Mouse (Mus musculus) kidney, embryonic 14.5 days (tissue): Measurements from ENCODE around the gene Cavin4. TPM values are rescaled to one million over a fixed set of nuclear protein-coding genes. Genes with fewer than 3 reads are reported as not detected.
"Not testable (repeated sequence)": the region's sequence is repeated elsewhere in the genome, so short reads cannot be mapped to it uniquely, and the experiment has no call there.

ENCODE experiments used
- ATAC-seq: fragments of 200-750 bp; cut with Nextera tagmentation; 2 replicates; pipeline ENCODE4 v1.8.0; 2017; ENCODE audit warnings: moderate number of reproducible peaks, mild to moderate bottlenecking, moderate TSS enrichment, moderate library complexity; ENCODE audit not compliant: low FRiP score, low TSS enrichment
- H3K27ac ChIP-seq: fragments of 300-500 bp; sonication (generic); 2 replicates; pipeline ENCODE4 v1.5.1; 2014; ENCODE audit warnings: low read depth, mild to moderate bottlenecking, low read length, moderate library complexity, mixed read lengths
- H3K27me3 ChIP-seq: fragments of 300-500 bp; sonication (generic); 2 replicates; pipeline ENCODE4 v1.6.1; 2014; ENCODE audit warnings: mild to moderate bottlenecking, low read length; ENCODE audit not compliant: control insufficient read depth, insufficient read depth
- H3K36me3 ChIP-seq: fragments of 300-500 bp; sonication (generic); 2 replicates; pipeline ENCODE4 v1.6.1; 2014; ENCODE audit warnings: low read length, mixed read lengths; ENCODE audit not compliant: control insufficient read depth, insufficient read depth
- H3K4me1 ChIP-seq: fragments of 300-500 bp; sonication (generic); 2 replicates; pipeline ENCODE4 v1.6.1; 2014; ENCODE audit warnings: low read length, mixed read lengths; ENCODE audit not compliant: control insufficient read depth, insufficient read depth
- H3K4me2 ChIP-seq: fragments of 300-500 bp; sonication (generic); replicated peaks from 2 replicates; pipeline ENCODE4 v1.6.1; 2014; ENCODE audit warnings: low read depth, mild to moderate bottlenecking, low read length
- H3K4me3 ChIP-seq: fragments of 300-500 bp; sonication (generic); 2 replicates; pipeline ENCODE4 v1.5.1; 2014; ENCODE audit warnings: mild to moderate bottlenecking, low read length
- H3K9ac ChIP-seq: fragments of 300-500 bp; sonication (generic); 2 replicates; pipeline ENCODE4 v1.6.1; 2014; ENCODE audit warnings: low read depth, mild to moderate bottlenecking, low read length, moderate library complexity
- H3K9me3 ChIP-seq: fragments of 300-500 bp; sonication (generic); 2 replicates; pipeline ENCODE4 v1.6.1; 2016; ENCODE audit warnings: low read length; ENCODE audit not compliant: control insufficient read depth
- WGBS: fragments of 180-500 bp; shearing (Covaris S2); extraction: QIAGEN DNeasy Blood & Tissue Kit; methylation state at CpG from one replicate; pipeline ENCODE4 v1.1.7; 2014; 5-methylcytosine and 5-hydroxymethylcytosine counted together
- polyA plus RNA-seq: library from polyadenylated mRNA; unstranded; fragments of >200 nt; fragmentation: Nextera tagmentation; extraction: Ambion mirVana; gene quantifications from 2 replicates; pipeline ENCODE4 v1.2.1, GENCODE M21; 2014

Gene Cavin4
- polyA plus RNA-seq, 1 experiment from 2014 or later, result 1.2 TPM

GRCm38 (mm10) chr4:48677812-48678211 is 14.5 kb downstream of the Cavin4 start:
- H3K27ac ChIP-seq, result no peak overlapping the region
- no peaks in the 10 kb centered on the region for H3K9me3 ChIP-seq
- no peak overlapping the region for H3K4me3 ChIP-seq
- peaks cover 14% of the 10 kb centered on the region for H3K36me3 ChIP-seq
- H3K4me2 ChIP-seq, result no peak overlapping the region
- no peak overlapping the region for H3K9ac ChIP-seq
- no peak for ATAC-seq
- 70% methylated on average over 2 of the region's 2 CpGs for WGBS
- H3K27me3 ChIP-seq, result no peaks in the 10 kb centered on the region
- no peaks in the 10 kb centered on the region for H3K4me1 ChIP-seq

- H3K36me3 ChIP-seq, result peaks cover 5% of the 10 kb centered on the region
- no peaks in the 10 kb centered on the region for H3K27me3 ChIP-seq
- H3K9me3 ChIP-seq, result no peaks in the 10 kb centered on the region
- no peak overlapping the region for H3K4me2 ChIP-seq
- ATAC-seq, result no peak
- WGBS, result 93% methylated on average over 9 of the region's 9 CpGs
- no peak overlapping the region for H3K27ac ChIP-seq
- no peak overlapping the region for H3K9ac ChIP-seq
- H3K4me3 ChIP-seq, result no peak overlapping the region
- no peaks in the 10 kb centered on the region for H3K4me1 ChIP-seq
Measured at GRCm38 (mm10) chr4:48678793-48679192, 15.5 kb downstream of the Cavin4 start.

GRCm38 (mm10) chr4:48679728-48680127 is 16.4 kb downstream of the Cavin4 start:
- peak; percentile 58; the same call in 1 of the 2 replicates for ATAC-seq

GRCm38 (mm10) chr4:48680214-48680613 is 16.9 kb downstream of the Cavin4 start:
- Histone ChIP-seq H3K27ac (no peak overlapping the region), H3K36me3 (no peaks in the 10 kb centered on the region; the same call in 1 of the 2 replicates), H3K4me3 (no peak overlapping the region), H3K9ac (no peak overlapping the region), H3K4me1 (no peaks in the 10 kb centered on the region), H3K9me3 (no peaks in the 10 kb centered on the region), H3K27me3 (no peaks in the 10 kb centered on the region), H3K4me2 (no peak overlapping the region)
- peak; percentile 16; the same call in 1 of the 2 replicates for ATAC-seq
- whole genome bisulfite sequencing, result 65% methylated on average over 7 of the region's 7 CpGs

More at GRCm38 (mm10) chr4:48679728-48680127, 16.4 kb downstream of the Cavin4 start:
- H3K9ac ChIP-seq, H3K36me3 ChIP-seq, H3K9me3 ChIP-seq, H3K4me3 ChIP-seq, H3K4me1 ChIP-seq, H3K27me3 ChIP-seq, H3K4me2 ChIP-seq, H3K27ac ChIP-seq: not testable (repeated sequence)
- WGBS, result 59% methylated on average over 6 of the region's 6 CpGs

GRCm38 (mm10) chr4:48680648-48681343 is 17.5 kb downstream of the Cavin4 start:
- Histone ChIP-seq H3K4me1 (no peaks in the 10 kb centered on the region), H3K4me2 (peak overlapping the region; percentile 9; the same call in 1 of the 2 replicates), H3K27me3 (no peaks in the 10 kb centered on the region), H3K27ac (no peak overlapping the region), H3K9me3 (no peaks in the 10 kb centered on the region), H3K9ac (no peak overlapping the region), H3K4me3 (no peak overlapping the region), H3K36me3 (no peaks in the 10 kb centered on the region; the same call in 1 of the 2 replicates)
- WGBS, result 35% methylated on average over 10 of the region's 11 CpGs
- ATAC-seq, result 0 out of 2 replicates have a peak, but pooled peaks have one; percentile 45

GRCm38 (mm10) chr4:48683126-48683525 is 19.8 kb downstream of the Cavin4 start:
- Histone ChIP-seq H3K27me3 (no peaks in the 10 kb centered on the region), H3K36me3 (no peaks in the 10 kb centered on the region), H3K9ac (no peak overlapping the region), H3K27ac (no peak overlapping the region), H3K4me2 (no peak overlapping the region), H3K4me1 (no peaks in the 10 kb centered on the region), H3K4me3 (no peak overlapping the region), H3K9me3 (no peaks in the 10 kb centered on the region)
- WGBS, result 91% methylated on average over 8 of the region's 8 CpGs
- ATAC-seq, result no peak

GRCm38 (mm10) chr4:48683633-48684209 is 20.4 kb downstream of the Cavin4 start:
- WGBS, result 98% methylated on average over 15 of the region's 21 CpGs
- H3K9me3 ChIP-seq, H3K27ac ChIP-seq, H3K4me1 ChIP-seq, H3K4me3 ChIP-seq, H3K36me3 ChIP-seq, H3K9ac ChIP-seq, H3K4me2 ChIP-seq, ATAC-seq, H3K27me3 ChIP-seq: not testable (repeated sequence)

GRCm38 (mm10) chr4:48684593-48685187 is 21.4 kb downstream of the Cavin4 start:
- Histone ChIP-seq H3K27me3 (no peaks in the 10 kb centered on the region), H3K27ac (no peak overlapping the region), H3K9ac (no peak overlapping the region), H3K36me3 (no peaks in the 10 kb centered on the region), H3K4me2 (no peak overlapping the region), H3K4me3 (no peak overlapping the region), H3K9me3 (no peaks in the 10 kb centered on the region), H3K4me1 (no peaks in the 10 kb centered on the region)
- 66% methylated on average over 7 of the region's 7 CpGs for WGBS
- ATAC-seq, result no peak

- no peak overlapping the region for H3K9ac ChIP-seq
- H3K4me2 ChIP-seq, result no peak overlapping the region
- no peak overlapping the region for H3K27ac ChIP-seq
- 54% methylated on average over 6 of the region's 6 CpGs for WGBS
- no peaks in the 10 kb centered on the region for H3K27me3 ChIP-seq
- H3K9me3 ChIP-seq, result no peaks in the 10 kb centered on the region
- no peaks in the 10 kb centered on the region for H3K36me3 ChIP-seq
- H3K4me3 ChIP-seq, result no peak overlapping the region
- ATAC-seq, result no peak
- peaks cover 4% of the 10 kb centered on the region; the same call in 1 of the 2 replicates for H3K4me1 ChIP-seq
Measured at GRCm38 (mm10) chr4:48688148-48688547, 24.8 kb downstream of the Cavin4 start.
